In genomic region chr6:84640324-84641061, GRCm38 (mm10) we compare ENCODE assay signal across 8 mouse cellular contexts. TPM values are rescaled to one million over a fixed set of nuclear protein-coding genes. Genes with fewer than 3 reads are reported as not detected.
DNase-seq lines count a peak whose midpoint lies in the region; ATAC-seq and TF ChIP-seq lines count a peak whose summit lies in the region.

No protein-coding gene starts in this region.

- 32% methylated on average over 9 of the region's 9 CpGs for WGBS in liver, embryonic 11.5 days
- WGBS in stomach, embryonic 15.5 days: 17% methylated on average over 9 of the region's 9 CpGs

- TF ChIP-seq POLR2A in bone marrow macrophage, adult 2 months (IDR thresholded peaks at IDR 0.05; ENCODE audit: borderline replicate concordance, low read depth, low read length): no peak

- DNase-seq in 416B (ENCODE audit: low read depth) (peak; percentile 67), adipocyte (ENCODE audit: low spot score) (no peak)
- DNase-seq in heart, postnatal 25 days (ENCODE audit: low spot score): peak; percentile 16
- peak; percentile 55 for DNase-seq in liver, embryonic 11.5 days (ENCODE audit: low spot score)
- DNase-seq in layer of hippocampus, adult 9-11 months: no peak
- DNase-seq in gastrocnemius, postnatal 4 days (ENCODE audit: low spot score in 2 of 2): no peak

- no peaks in the 10 kb centered on the region for H3K36me3 ChIP-seq in liver, embryonic 11.5 days (ENCODE audit: control insufficient read depth, insufficient read depth, low read length)
- no peaks in the 10 kb centered on the region for H3K36me3 ChIP-seq in stomach, embryonic 15.5 days

- no peak overlapping the region for H3K4me3 ChIP-seq in bone marrow macrophage, adult 2 months (ENCODE audit: insufficient read depth, low read length)
- no peak overlapping the region for H3K4me3 ChIP-seq in liver, embryonic 11.5 days (ENCODE audit: low read depth, low read length)
- no peak overlapping the region for H3K4me3 ChIP-seq in stomach, embryonic 15.5 days (replicated peaks)

- TF ChIP-seq CTCF in bone marrow macrophage, adult 2 months (IDR thresholded peaks at IDR 0.05; ENCODE audit: low read depth, low read length): no peak

- H3K27me3 ChIP-seq in liver, embryonic 11.5 days (replicated peaks; ENCODE audit: control insufficient read depth, insufficient read depth, low read length): no peaks in the 10 kb centered on the region
- H3K27me3 ChIP-seq in stomach, embryonic 15.5 days (replicated peaks): no peaks in the 10 kb centered on the region

- H3K4me1 ChIP-seq in bone marrow macrophage, adult 2 months (ENCODE audit: control insufficient read depth, insufficient read depth, low read length): peaks cover 30% of the 10 kb centered on the region
- H3K4me1 ChIP-seq in liver, embryonic 11.5 days (replicated peaks; ENCODE audit: control insufficient read depth, insufficient read depth, low read length): peaks cover 13% of the 10 kb centered on the region
- H3K4me1 ChIP-seq in stomach, embryonic 15.5 days: peaks cover 13% of the 10 kb centered on the region

- ATAC-seq in liver, embryonic 11.5 days (replicated peaks; ENCODE audit: low FRiP score): peak; percentile 53
- peak; percentile 94 for ATAC-seq in stomach, embryonic 15.5 days (ENCODE audit: insufficient read depth, low FRiP score, low read depth)

- no peak overlapping the region; the same call in 1 of the 2 replicates for H3K4me2 ChIP-seq in liver, embryonic 11.5 days
- H3K4me2 ChIP-seq in stomach, embryonic 15.5 days: peak overlapping the region; percentile 13; the same call in 1 of the 2 replicates

- no peaks in the 10 kb centered on the region for H3K9me3 ChIP-seq in liver, embryonic 11.5 days (ENCODE audit: control insufficient read depth, low read length)
- no peaks in the 10 kb centered on the region for H3K9me3 ChIP-seq in stomach, embryonic 15.5 days

- peak overlapping the region; percentile 46 for H3K27ac ChIP-seq in bone marrow macrophage, adult 2 months (ENCODE audit: insufficient read depth, low read depth, low read length)
- H3K27ac ChIP-seq in liver, embryonic 11.5 days (ENCODE audit: low read depth, low read length): no peak overlapping the region
- peak overlapping the region; percentile 21 for H3K27ac ChIP-seq in stomach, embryonic 15.5 days

- intact Hi-C loops in heart, postnatal 25 days (cut with DNase I): loop anchor here (2.0 to 5.0 kb wide), 2 partner anchors 54 to 272 kb away; no protein-coding TSS in a partner anchor

- no peak overlapping the region for H3K9ac ChIP-seq in liver, embryonic 11.5 days (ENCODE audit: low read depth, low read length)
- H3K9ac ChIP-seq in stomach, embryonic 15.5 days: no peak overlapping the region

RNA-seq across cellular contexts. Expression of gene Cyp26b1, which starts 46.8 kb away (rescaled TPM):
- 0.16 TPM in 1 of 2 replicates, not detected in the other for polyA plus RNA-seq in bone marrow macrophage, adult 2 months (2012; ENCODE audit: insufficient read depth, insufficient read length, missing spikeins)
- total RNA-seq in heart, postnatal 25 days (2021): 10 to 100 TPM in 1 of 2 experiments, 1 to 10 TPM in 1; 2.4 to 23.4 TPM
- 0.75 and 1.0 TPM in 2 replicates for polyA plus RNA-seq in liver, embryonic 11.5 days (2014; fragmentation: Nextera tagmentation; extraction: Ambion mirVana)
- polyA plus RNA-seq in stomach, embryonic 15.5 days (2015; fragmentation: Nextera tagmentation; extraction: Ambion mirVana): 2.3 and 2.4 TPM in 2 replicates
- 1 to 10 TPM; 1.8 to 3.6 TPM for total RNA-seq in gastrocnemius, postnatal 4 days (2021)

Comparison
In these comparisons a context has a peak if more than half of its experiments do, and no peak if none do; other contexts are left out.
1. DNase-seq: peak in 416B (single experiment), heart, postnatal 25 days (single experiment) and liver, embryonic 11.5 days (single experiment); none in layer of hippocampus, adult 9-11 months (single experiment), adipocyte (single experiment) and gastrocnemius, postnatal 4 days (0 of 2).